Mouse (Mus musculus) mesoderm, embryonic 11.5 days (tissue): ENCODE results near the gene Bms1.

Experiments
- DNase-seq: peaks from one replicate; pipeline ENCODE4 v3.0.0-alpha.2; 2012; ENCODE audit warnings: low read depth, low spot score

Gene Bms1

GRCm38 (mm10) chr6:118366196-118366595 is 53.1 kb downstream of the Bms1 start:
- DNase-seq = peak; percentile 34

DNA sequence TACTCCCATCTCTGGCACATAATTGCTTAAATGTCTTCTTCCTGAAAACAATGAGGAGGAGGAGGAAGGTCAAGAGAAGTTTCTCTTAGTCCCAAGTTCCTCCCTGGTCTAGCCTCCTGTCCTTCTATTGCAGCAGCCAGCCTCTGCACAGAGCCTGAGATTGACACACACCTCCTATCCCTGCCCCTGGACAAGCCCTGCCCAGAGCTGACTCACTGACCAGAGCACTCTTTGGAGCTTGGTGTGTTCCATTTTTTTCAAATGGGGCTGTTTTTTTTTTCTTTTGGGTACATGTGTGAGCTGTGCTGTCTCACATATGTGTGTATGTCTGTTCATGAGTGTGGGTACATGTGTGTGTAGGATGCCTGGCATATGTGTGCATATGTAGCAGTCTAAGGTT is 53.5 kb downstream of the Bms1 start:
- DNase-seq = no peak

- DNase-seq = no peak
These were observed 68.9 kb downstream of the Bms1 start for GRCm38 (mm10) chr6:118350342-118350741.

DNA sequence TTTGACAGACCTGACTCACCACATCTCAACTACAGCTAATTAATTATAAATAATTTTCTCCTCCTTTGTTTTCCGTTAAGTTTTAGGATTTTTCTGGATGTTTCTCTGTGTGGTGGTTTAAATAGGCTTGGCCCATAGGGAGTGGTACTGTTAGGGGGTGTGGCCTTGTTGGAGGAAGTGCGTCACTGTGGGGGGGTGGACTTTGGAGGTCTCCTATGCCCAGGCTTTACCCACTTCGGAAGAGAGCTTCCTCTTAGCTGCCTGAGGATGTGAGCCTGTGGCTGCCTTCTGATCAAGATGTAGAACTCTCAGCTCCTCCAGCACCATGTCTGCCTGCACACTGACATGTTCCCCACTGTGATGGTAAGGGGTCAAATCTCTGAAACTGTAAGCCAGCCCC is 71.1 kb downstream of the Bms1 start:
- no peak for DNase-seq

GRCm38 (mm10) chr6:118347291-118347690 is 72.0 kb downstream of the Bms1 start:
- DNase-seq = no peak

DNA sequence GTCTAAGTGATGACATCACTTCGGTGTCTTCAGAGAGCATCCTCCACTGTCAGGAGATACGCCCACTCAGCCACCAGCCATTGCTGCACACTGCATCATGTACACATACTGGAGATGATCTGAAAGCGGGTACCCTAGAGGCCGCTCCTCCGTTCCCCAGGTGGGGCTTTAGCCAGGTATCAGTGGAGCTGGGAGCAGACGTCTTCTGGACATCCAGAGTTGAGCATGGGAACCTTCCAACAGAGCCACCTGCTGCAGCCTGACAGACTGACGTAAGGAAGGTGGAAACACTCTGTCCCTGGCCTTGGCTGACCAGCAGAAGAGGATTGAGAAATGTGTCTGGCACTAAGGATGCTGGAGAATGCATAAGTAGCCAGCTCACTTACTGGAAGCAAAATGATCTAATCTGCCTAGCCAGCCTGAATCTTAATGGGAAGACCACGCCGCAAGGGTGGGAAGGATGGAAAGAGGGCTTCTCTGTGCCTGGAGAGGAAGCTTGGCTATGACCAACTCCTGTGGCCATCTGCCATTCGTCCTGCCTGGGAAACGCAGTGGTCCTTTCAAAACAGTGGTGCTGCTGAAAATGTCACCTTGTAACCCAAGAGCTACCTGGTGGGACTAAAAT is 77.3 kb downstream of the Bms1 start:
- DNase-seq = no peak

DNA sequence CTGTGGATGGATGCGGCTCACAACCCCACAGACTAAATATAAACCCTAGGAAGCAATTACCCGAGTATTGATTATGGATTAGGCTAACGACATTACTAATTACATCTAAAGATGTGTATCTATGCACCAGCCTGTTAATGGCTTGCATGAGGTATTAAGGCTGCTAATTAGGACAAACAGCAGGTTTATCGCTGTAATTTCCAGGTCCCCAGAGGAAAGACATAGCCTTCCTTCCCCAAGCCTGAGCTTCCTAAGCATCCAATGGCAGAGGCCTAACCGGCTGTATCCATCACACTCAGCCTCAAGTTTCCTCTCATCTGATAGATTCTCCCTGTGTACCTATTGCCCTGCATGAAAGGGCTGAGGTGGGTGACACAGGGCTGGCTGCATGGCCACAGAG is 81.6 kb downstream of the Bms1 start:
- DNase-seq = no peak

GRCm38 (mm10) chr6:118336541-118337480 is 82.5 kb downstream of the Bms1 start:
- DNase-seq = no peak

DNA sequence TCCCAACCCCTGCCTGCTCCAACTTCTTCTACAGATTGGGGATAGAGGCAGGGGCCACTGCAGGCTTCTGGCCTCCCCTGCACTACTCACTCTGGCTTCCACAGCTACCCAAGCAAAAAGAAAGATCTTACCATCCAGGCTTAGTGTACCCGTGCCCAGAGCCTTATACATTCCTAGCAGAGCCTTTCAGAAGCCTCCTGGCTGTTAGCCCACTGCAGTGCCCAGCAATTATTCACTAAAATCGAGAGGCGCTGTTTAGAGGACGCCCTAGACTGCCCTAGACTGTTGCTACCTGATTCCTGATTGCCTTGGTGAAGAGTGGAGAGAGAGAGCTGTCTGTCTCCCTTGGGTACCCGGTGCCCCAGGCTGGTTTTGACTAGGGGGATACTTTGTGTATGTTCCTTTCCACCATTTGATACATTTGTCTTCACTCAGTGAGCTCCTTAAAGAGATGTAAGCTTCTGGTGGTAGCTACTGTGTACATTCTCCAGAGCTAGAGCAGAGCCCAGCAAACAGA is 83.3 kb downstream of the Bms1 start:
- DNase-seq = no peak

DNA sequence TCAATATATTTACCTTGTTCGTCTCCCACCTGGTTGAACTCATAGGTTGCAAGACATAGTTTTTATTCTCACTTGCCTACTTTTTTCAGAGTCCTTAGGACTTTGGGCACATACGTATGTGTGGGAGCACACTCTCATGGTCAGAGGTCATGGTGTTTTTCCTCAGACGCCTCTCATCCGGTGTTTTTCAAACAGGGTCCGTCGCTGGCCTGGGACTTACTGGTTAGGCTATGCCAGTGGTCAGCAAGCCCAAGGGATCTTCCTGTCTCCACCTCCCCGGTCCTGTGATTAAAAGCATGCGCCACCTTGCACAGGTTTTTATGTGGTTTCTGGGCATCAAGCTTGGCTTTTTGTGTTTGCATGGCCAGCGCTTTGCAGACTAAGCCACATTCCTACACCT is 85.4 kb downstream of the Bms1 start:
- no peak for DNase-seq
